Mouse (Mus musculus) thymus, postnatal 0 days (tissue): ENCODE measurements around the gene Nhlrc2. TPM values are rescaled to one million over a fixed set of nuclear protein-coding genes. Genes with fewer than 3 reads are reported as not detected.
A peak's percentile ranks its signal among the peaks of the same experiment; 100 is the strongest.

Experiments
- DNase-seq: peaks from one replicate; pipeline ENCODE4 v3.0.0-alpha.2; 2015; ENCODE audit warnings: low spot score
- polyA plus RNA-seq: library from polyadenylated mRNA; unstranded; fragments of >200 nt; fragmentation: Nextera tagmentation; extraction: Ambion mirVana; gene quantifications from 2 replicates; pipeline ENCODE4 v1.2.1, GENCODE M21; 2015

Nhlrc2 gene
- polyA plus RNA-seq, 1 experiment from 2014 or later = 13.2 TPM

DNA sequence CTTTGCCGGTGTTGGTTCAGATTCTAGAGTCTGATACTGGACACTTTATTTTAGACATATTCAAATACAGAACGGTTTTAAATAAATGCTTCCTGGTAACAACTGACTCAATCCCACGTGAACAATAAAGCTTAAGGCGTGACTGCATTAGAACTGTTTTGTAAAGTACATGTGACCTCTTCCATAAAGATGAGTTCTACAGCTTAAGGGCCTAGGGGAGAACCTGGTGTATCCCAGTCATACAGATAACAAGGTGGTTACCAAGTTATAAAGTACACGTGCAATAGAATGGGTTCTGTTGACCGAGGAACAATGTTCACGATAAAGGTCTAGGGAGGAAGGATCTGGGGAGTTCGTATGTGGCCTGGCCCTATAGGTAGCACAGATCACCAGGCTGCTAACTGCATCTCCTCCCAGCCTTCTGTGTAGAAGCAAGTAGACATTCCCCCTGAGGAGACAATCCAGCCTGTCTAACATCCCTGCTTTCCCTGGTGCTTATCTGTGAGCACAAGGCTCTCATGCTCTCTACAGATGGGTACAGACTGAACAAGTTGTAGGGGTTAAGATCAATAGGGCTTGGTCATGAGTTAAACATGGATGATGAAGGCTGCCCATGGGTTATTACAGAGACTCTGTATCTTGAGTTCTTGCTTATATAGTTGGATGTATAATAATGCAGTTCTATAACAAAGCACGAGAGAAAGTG lies 14.5 kb downstream of the Nhlrc2 start:
- DNase-seq = no peak

DNA sequence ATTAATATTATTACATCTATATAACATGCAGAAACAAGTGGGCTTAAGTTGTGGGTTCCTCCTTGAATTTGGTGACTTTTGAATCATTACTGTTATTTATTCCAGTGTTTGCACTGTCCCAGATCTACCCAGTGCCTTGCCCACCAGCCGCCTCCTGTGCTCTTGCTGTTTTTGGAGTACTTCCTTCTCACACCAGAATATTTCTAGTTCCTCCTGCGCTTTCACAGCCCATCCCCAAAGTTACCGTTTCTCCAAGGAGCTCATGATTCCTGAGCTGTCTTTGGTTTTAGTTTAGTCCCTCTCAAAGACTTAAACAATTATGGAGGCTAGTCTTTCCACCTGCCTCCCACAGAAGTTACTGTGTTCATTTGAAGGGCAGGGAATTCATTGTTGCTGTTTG lies 15.4 kb downstream of the Nhlrc2 start:
- no peak for DNase-seq

DNA sequence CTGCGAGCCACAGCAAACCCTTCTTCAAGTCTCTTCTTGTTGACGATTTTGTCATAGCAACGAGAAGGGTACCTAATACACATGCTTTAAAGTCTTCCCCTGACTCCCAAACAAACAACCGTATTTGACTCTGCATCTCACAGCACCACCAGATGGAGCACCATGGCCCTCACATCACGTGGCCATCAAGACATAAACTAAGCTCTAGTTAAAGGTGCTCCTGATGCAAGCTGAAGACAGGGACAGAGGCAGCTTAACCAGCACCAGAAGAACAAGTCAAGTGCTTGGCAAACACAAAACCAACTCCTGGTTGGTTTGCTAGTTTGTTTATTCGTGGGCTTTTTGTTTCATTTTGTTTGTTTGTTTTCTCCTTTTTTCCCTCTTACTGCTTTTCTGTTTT lies 17.3 kb downstream of the Nhlrc2 start:
- DNase-seq = peak; percentile 7

DNA sequence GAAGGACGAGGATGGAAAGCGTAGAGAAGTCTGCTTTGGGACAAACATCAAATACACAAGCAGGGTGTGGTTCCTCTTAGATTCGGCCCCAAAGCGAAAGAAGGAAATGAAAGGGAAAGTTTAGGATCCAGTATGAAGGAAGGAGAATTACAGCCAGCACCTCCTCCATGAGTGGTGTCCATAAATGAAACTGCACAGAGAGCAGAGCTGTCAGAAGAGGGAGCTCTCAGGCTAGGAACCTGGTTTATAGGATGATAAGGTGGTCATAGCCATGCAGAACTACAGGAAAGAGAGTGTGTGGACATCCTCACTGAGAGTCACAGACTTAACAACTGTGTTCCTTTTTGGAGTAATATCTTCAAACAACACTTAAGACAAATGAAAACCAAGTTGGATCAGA lies 18.0 kb downstream of the Nhlrc2 start:
- peak; percentile 27 for DNase-seq

- no peak for DNase-seq
Measured at GRCm38 (mm10) chr19:56566940-56567339, 18.9 kb downstream of the Nhlrc2 start.

DNA sequence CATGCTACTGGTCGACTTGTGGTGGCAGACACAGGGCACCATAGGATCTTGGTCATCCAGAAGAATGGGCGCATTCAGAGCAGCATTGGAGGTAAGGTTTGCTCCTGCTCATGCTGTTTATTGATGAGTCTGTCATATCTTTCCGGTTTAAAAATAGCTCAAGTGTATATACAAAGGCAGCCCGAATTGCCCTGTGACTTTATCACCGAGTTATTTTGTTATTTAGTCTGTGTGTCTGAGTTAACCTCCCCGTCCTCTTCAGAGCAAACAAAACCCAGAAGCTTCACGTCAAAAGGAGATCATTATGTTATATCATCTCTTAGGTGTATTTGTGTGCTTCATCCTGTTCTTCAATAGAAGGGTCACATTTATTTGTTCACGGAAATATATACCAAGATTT lies 22.7 kb downstream of the Nhlrc2 start:
- no peak for DNase-seq

DNA sequence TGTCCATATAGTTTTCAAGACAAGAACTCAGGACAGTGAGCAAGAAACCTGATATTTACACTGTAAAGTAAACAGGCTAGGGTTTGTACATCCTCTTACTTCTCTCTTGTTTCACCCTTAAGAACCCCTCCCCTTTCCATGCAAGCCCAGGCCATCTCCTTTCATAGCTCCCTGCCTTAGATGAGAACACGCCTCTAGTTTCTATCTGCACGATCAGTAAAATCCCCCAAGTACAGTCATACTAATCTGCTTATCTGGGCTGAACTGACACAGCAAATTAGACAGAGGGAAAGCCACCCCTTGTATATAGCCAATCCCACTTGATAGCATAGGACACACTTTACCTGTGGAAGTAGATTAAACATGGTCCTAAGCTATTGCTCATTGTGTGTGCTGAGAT lies 23.2 kb downstream of the Nhlrc2 start:
- no peak for DNase-seq

- DNase-seq = no peak
Measured at GRCm38 (mm10) chr19:56571913-56572312, 23.9 kb downstream of the Nhlrc2 start.

DNA sequence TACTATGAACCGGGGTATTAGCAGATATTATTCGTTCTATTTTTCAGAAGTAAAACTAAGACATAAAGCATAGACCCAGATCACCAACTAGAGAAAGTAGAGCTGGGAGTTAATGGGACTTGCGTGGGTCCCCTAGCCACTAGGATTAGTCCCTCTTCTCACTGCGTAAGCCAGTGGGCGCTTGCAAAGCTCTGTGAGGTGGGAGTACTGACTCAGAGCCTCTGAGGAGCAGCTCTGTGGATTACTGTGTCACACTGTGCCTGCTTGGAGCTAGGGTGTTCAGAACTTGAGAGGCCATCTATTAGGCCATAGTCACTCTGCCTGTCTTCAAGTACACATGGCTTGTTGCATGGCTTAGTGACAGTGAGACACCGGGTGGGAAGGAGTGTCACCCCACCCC lies 25.1 kb downstream of the Nhlrc2 start:
- no peak for DNase-seq

- DNase-seq = no peak
Measured at GRCm38 (mm10) chr19:56577801-56578200, 29.7 kb downstream of the Nhlrc2 start.

DNA sequence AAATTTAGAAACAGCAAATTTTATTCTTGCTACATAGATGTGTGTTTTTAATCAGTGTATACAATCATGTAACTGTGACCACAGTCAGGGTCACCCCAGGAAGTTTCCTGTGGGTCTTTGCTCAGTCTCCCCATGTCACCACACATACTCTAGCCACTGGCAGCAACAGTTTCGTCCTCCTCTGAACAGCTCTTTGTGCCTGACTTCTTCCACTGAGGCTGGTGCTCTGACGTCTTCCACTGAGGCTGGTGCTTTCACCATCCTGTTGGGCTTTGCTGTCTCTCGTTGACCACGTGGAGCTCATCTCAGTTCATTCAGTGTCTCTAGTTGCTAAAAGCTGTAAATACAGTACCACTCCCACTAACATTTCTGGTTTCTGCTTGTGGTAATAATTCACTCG lies 33.9 kb downstream of the Nhlrc2 start:
- no peak for DNase-seq

GRCm38 (mm10) chr19:56583785-56584184 lies 35.7 kb downstream of the Nhlrc2 start:
- DNase-seq = no peak

GRCm38 (mm10) chr19:56584288-56584687 lies 36.2 kb downstream of the Nhlrc2 start:
- DNase-seq = no peak

GRCm38 (mm10) chr19:56586320-56586719 lies 38.3 kb downstream of the Nhlrc2 start:
- no peak for DNase-seq

- no peak for DNase-seq
Measured at GRCm38 (mm10) chr19:56588205-56588626, 40.2 kb downstream of the Nhlrc2 start.

DNA sequence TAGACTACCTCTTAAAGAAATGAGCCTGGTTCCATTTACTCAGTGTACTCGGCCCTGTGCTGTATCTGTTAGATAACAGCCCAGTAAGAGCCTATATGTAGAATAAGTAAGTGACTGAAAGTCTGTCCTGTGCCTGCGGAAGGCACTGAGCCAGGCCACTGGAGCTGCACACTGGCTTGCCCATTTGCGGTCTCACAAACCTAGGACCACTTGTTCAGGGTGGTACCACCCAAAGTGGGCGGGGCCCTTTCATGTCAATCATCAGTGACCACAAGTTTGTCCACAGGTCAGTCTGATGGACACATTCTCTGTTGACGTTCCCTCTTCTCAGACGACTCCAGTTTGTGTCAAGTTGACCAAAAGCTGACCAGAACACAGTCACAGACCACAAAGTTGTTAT lies 40.9 kb downstream of the Nhlrc2 start:
- no peak for DNase-seq

- DNase-seq = no peak
Measured at GRCm38 (mm10) chr19:56589455-56589854, 41.4 kb downstream of the Nhlrc2 start.

DNA sequence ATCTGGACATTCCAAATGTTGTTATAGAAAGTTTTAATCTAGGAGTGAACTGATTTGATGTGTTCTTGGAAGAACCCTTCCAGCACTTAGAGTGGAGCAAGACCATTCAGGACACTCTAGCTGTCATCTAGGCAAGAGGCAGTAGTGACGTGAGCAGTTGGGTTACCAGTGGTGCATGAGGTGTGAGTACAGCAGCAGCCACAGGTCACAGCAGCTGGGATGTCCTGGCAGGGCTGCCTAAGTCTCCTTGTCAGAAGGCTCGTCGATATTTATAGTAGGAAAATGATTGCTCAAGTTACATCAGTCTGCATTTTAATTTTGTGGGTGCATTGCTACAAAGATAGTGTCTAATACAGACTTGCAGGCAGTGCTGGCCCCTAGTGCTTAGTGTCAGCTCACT lies 42.2 kb downstream of the Nhlrc2 start:
- no peak for DNase-seq

DNA sequence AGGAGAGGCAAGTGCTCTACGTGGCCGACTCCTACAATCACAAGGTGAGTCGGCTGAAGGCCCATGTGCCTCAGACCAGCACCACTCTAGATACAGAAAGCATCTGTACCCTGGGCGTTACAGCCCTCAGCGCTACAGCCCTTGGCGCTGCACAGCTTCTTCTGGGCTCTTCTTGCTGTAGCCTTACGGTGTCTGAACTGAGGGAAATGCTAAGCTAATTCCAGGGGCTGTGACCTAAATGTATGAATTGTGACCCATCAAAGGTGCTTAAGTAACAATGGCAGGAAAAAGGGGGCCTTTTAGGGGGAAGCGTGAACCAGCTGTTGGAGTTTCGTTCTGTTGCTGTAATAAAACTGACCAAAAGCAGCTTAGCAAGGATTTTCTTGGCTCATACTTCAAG lies 44.4 kb downstream of the Nhlrc2 start:
- no peak for DNase-seq

- no peak for DNase-seq
Measured at GRCm38 (mm10) chr19:56599996-56600395, 51.9 kb downstream of the Nhlrc2 start.

DNA sequence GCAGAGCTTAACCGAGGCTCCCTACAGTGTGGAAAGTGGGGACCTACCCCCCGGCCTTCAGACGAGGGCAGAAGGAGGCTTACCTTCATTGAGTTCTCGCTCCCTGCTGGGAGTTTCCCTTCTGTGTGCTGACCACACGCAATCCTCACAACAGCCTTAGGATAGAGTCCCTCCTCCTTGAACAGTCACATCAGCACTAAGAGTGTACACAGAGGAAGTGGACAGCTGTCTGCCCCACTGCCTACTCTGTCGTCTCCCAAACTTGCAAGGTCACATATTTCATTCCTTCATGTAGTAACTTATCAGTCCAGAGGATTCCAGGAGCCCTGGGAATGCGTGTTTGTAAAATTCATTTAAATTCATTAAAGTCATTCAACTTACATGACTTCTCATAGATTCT lies 52.7 kb downstream of the Nhlrc2 start:
- DNase-seq = no peak

- DNase-seq = no peak
Measured at GRCm38 (mm10) chr19:56601901-56602347, 53.9 kb downstream of the Nhlrc2 start.

DNA sequence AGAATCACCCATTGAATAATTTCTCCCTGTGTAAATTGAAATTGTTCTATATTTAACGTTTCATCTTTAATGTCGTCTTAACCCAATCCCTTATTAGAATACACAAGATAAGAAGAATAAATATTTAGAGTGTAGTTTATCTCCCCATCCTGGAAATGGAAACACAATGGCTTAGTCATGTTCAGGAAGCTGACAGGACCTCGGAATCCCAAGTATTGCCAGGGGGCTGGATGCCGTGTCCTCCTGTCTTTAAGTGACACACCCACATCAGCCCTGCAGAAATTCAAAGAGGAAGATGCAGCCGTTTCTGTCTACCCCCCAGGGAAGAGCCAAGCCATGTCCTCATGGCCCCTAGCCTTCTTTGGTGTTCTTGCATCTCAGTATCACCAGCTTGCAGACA lies 60.9 kb downstream of the Nhlrc2 start:
- DNase-seq = no peak

GRCm38 (mm10) chr19:56614131-56614530 lies 66.1 kb downstream of the Nhlrc2 start:
- no peak for DNase-seq
